Mouse (Mus musculus) embryo, embryonic 11.5 days (tissue): ENCODE data around the gene Gtf3c1.
A peak's percentile ranks its signal among the peaks of the same experiment; 100 is the strongest.
"Not testable (repeated sequence)": the region's sequence is repeated elsewhere in the genome, so short reads cannot be mapped to it uniquely, and the experiment has no call there.

Source experiments
- DNase-seq: peaks from one replicate; pipeline ENCODE4 v3.0.0-alpha.2; 2012; ENCODE audit warnings: low read depth, low spot score

Gene Gtf3c1

DNA sequence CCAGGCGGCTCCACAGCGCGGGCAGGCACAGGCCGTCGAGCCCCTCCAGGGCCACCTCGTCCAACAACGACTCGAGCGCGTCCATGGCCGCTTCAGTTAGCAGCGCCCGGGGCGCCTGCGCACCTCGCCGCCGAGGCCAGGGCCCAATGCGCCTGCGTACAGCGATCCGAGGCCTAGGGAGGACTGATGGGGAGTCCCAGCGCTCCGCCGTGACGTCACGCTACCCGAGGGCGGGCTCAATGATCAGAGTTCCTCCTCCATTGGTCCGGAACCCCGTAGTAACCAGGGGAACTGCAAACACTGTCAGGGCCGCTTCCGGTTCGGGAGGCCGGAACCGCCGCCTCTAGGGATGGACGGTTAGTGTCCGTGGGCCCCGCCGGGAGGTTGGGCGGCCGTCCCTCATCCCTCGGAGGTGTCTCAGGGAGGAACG lies at the start of gene Gtf3c1, which contains the start of gene D430042O09Rik:
Gene Gtf3c1, minus strand, starts transcription at position 188 of the 430 bp plus-strand sequence.
Gene D430042O09Rik, plus strand, starts transcription at position 296 of the 430 bp plus-strand sequence.
- DNase-seq = peak; percentile 99

DNA sequence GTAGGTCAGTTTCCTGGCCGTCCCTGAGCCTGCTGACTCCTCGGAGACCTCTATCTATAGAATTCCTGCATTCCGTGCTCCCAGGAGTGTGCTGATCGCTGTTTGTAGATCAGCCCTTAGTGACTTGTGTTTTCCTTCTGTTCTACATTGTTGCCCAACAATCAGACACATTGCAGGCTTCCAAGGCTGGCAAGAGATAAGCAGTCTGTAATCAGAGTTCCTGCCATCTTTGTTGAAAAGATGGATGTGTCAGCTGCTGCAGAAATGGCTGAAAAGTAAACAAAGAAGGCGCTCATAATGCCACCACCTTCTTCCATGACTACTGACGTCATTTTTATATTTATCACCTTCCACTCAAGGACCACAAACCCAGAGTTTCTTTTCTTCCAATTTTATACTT lies 49.2 kb upstream of the Gtf3c1 start:
- DNase-seq = no peak

DNA sequence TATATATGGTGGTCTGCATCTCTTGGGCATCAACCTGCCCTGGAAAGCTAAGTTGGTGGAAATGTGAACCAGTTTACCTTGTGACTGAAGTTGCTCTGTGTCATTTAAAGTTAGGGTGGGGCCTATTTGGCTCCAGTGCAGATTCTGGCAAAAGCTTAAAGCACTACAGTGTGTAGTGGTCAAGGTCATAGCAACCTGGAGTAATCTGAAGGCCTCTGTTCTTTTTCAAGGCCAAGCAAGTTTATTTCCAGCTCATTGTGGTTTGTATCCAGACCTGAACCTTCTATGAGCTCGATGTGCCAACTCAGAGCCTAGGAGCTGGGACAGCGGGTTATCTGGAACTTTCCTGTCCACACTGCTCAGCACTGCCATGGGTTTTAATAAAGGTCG lies 45.7 kb upstream of the Gtf3c1 start:
- DNase-seq = no peak

DNA sequence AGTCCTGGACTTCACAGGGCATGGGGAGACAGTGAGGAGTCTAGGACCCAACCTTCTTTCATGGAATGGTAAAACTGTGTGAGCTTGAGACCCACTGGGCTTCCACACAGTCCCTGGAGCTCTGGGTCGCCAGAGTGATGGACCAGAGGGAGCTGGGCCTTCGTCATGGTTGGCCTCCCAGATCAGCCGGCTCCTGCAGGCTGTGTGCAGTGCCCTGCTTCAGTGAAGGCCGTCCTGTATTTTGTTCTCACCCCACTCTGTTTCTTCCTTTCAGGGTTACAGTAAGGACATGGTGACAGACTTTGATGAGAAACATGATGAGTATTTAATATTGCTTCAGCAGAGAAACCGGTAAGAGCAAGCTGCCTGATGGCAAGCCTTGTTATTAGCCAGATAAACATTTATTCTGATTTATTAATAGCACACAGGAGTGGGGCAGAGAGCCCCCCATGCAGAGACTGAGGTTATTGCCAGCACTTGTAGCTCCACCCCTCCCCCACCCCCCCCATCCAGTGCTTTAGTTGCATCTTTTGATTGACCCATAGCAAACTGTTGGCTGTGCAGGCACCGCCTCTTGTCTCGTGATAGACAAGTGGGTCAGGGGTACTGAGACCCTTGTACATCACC lies 45.2 kb upstream of the Gtf3c1 start:
- DNase-seq = no peak

DNA sequence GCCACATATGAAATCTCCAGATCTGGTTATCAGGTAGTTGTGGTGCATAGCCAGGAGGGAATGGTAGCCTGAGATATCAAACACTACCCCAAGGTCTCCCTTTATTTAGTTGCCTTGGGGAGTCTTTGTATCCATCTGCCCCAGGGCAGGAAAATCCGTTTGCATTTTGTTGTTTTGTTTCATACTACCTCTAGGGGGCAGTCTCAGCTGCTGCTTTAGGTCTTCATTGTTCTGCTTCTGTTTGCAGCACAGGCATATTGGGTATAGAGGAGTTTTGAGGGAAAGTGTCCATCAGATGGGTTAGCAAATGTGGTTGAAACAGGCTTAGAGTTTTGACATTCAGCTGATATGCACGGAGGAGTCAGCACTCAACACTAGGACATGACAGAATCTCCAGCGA lies 40.6 kb upstream of the Gtf3c1 start:
- peak; percentile 30 for DNase-seq

DNA sequence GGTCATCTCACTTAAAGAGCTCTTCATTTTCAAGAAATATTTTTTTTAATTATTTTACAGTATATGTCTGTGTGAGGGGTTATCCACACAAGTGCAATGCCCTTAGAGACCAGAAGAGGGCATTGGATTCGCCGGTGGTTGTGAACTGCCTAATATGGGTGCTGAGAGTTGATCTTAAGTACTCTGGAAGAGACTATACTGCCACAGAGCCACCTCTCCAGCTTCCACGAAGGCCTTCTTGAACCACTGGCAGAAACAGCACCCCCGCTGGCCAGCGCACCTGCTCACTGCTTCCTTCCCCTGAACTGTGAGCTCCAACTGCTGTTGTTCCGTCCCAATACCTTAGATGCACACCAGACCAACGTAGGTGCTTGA lies 39.7 kb upstream of the Gtf3c1 start:
- no peak for DNase-seq

DNA sequence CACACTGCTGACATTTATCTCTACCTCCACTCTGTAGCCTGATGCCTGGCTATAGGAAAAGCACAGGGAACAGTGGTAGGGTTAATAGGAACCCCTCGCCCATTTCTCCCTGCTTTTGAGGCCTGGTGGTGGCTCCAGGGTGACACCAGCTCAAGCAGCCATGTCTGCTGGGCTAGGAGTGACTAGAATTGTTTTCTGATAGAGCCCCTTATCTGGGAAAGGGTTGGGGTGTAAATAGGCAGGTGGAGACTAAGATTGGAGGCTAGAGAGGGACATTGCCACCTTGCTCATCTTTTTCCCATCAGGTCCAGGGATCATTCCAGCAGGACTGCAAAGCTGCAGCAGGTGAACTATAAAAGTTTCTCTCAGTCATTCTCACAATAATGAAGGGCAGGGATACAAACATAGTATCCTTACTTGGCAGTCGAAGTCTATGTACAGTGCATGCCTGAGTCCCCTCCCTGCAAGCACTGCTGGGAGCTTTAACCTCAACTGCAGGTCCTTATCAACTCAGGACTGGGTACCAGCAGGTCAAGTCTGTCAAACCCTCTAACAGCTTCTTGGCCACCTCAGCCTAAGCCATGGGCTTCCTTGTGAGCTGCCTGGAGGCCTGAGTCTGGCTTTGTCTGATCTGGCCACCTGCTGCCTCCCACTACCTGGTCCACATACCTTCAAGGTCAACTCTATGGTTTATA lies 39.2 kb upstream of the Gtf3c1 start:
- DNase-seq = no peak

DNA sequence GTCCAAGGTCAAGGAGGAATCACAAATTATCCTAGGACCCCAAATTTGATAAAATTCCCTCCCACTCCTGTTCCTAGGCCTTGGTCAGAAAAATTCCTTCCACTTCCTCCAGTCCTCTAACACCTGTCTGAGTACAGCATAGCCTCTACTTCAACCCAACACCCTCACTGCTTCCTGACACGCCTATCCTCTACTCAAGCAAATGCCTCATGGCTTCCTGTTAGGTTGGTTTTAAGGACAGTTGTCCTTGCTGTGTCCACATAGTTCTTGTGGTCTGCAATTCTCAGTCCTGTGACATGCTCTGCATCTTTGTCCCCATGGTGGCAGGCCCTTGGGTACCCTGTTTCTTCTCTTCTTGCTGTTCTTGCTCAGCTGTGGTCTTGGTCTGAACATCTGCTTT lies 37.2 kb upstream of the Gtf3c1 start:
- no peak for DNase-seq

DNA sequence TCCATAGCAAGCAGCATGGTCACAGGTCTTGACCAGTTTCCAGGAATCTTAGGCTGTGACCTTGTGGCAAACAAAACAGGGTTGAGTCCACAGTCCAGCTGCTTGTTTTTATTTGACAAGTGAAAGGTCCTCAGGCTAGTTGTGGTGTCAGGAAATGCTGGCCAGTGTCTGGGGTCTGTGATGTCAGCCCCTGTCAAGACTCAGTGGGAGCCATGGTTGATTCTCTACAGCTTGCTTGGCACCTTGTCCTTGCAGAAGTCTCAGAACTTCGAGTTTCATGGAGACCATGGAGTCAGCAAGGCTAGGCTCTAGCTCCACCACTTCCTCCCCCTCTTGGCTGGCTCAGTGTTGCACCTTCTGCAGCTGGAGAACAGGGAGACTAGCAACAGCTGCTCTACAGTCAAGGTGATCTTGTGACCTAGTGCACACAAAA lies 33.7 kb upstream of the Gtf3c1 start:
- no peak for DNase-seq

DNA sequence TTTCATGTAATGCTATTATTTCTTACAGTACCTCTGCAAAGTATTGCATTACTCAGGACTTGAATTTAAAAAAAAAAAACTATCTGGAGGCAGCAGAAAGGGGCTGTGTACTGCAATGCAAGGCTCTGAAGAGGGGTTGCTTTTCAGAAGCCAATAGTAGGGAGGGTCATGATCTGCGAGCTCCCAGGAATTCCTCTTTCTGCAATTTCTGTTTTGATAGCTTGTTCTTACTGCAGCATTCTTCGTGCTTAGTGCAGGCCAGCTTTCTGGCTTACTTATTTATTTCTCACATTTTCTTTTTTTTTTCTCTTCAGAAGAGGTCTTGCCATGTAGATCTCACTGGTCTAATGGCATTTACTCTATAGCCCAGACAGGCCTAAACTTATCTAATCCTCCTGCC lies 32.9 kb upstream of the Gtf3c1 start:
- no peak for DNase-seq

DNA sequence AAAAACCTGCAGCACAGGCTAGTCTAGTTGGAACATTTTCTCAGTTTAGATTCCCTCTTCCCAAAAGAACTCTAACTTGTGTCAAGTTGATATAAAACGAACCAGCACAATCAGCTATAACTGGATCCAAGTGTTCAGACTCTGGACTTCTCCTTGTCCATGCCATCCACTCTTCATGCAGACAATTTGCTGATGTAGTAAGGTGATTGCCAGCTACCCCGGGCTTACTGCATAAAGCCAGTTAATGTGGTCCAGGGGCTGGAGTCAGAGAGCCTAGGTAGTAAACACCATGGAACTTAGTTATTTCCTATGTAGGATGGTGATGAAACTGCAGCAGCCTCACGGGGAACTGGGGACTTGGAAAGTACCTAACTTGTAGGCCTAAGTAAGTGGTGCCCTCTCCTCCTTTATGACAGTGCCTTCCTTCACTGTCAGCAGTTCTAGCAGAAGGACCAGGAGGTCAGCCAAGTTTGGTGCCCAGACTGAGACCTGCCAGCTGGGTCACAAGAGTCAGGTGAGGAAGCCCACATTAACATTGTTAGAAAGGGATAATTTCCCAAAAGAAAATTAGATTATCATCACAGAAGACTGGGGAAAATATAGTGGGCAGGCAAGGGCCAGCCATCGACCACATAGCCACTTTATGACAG lies 28.9 kb upstream of the Gtf3c1 start:
- DNase-seq = no peak

DNA sequence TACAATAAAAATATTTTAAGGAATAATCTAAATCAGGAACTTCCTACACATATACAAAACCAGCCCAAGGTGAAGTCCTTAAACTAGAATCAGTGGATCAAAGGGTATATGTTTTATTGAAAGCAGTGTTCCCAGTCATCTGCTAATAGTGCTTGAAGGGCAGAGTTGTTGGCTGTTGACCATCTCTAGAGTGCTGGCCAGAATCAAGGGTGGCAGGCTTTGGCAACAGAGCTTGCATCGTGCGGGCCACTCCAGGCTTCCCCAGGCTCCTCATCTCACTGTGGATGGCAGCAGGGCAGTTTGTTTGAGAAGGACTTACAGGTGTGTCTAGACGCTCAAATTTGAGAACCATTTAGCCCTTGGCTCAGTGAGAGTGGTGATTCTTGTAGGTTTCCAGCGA lies 26.2 kb upstream of the Gtf3c1 start:
- no peak for DNase-seq

DNA sequence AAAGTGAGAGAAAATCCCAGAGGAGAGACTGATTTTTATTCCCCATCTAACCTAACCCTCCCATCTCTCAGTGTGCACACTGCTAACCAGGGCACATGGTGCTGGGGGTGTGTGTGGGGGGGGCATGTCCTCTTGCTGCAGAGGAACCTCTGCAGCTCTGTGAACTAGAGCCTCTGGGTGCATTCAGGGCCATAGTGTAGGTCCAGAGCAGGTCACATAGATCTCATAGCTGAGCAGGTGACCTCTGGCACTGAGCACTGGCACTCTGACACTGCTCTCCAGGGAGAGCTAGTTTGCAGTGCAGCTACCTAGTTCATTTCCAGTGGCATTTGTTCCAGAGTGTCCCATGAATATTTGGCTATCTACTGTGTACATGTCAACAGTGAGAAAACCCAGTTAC lies 24.1 kb upstream of the Gtf3c1 start:
- DNase-seq = no peak

DNA sequence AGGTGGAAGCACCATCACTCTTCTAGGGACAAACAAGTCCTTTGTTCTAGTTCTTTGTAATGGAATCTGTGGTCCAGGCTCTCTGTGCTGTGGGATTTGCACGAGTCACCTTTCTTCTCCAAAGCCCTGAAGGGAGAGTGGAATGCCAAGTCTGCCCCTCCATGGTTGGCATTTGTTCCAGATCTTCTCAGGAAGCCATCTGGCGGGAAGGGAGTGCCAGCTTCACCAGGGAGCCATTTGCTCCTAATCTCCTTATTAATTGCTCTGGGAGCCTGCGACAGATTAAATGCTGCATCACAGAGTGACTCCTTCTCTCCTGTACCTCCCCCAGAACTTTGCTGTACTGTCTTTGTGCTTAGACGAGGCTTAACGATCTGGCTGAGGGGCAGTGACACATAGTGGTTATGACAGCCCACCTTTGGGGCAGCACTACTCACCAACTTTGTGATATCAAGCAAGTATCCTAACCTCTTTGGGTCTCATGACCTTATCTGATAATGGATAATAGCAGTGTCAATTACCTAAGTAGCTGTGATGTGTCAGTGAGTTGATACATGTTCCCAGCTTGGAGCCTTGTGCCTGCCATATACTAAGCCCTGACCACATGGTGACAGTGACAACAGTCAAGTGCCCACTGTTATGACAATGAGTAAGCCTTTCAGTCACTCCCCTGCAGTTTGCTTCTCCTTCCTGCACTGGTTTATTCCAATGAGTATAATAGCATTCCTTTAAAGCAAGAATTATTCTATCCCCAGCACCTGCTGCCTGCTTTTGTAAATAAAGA lies 15.8 kb upstream of the Gtf3c1 start:
- no peak for DNase-seq

DNA sequence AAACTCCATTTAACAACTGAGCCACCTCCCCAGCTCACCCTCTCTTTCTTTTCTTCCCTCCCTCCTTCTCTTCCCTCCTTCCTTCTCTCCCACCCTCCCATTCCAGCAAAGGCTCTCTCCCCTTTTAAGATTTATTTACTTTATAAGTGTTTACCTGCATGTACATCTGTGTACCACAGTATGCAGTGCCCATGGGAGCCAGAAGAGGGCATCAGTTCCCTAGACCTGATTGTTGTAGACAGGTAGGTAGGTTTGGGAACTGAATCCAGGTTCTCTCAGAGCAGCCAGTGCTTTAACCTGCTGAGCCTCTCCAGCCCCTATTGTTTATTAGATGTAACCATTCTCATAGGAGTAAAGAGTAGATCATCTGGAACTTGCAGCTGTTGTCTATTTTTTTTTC lies 14.5 kb upstream of the Gtf3c1 start:
- no peak for DNase-seq

DNA sequence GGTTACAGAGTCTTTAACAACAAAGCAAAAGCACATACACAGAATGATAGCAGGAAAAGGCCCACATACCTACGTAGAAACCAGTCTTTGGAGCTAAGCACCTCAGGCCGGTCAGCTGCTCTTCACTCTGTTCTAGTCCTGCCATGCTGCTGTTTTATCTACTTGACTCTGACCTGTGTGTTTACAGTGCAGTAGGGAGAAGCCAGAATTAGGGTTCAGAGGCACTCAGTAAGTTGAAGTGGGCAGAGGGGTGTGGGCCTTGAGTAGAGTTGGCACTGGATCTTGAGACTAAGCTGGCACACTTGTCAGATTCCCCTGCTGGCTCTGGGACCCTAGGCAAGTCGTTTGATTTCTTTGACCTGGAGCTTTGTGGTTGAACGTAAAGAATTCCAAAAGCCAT lies 13.5 kb upstream of the Gtf3c1 start:
- DNase-seq = no peak

DNA sequence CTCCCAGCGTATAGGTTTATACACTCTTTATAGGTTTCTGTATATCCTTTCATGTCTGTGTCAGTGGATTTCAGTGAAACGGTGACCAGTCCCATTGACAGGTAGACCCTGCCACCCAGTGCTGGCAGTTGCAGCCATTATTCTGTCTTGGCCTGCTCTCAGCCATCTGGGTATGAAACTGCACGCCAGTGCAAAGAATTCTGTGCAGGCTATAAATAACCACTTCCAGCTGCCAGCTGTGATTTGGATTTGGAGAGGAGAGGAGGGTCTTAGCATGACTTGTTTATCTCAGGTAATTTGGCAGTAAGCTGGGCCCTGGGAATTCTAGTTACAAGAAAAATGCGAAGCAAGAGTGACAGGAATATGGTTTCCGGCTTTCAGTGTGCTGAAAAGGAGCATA lies 12.8 kb upstream of the Gtf3c1 start:
- DNase-seq = no peak

DNA sequence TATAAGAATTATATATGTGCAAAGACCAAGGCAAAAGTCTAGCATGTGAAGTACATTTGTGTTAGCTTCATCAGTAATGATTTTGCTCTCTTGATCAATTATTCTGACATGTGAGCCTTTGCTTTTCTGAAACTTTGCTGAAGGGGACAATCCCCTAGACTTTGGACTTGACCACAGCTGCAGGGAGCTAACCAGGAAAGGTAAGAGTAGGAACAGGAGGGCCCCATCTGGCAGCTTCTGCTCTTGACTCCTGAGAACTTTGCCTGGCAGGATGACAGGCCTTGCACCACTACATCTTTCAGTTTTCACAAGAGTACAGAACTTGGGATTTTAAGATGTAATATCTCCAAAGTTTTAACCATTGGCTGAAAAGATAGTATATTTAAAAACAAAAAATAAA lies 10.0 kb upstream of the Gtf3c1 start:
- no peak for DNase-seq

DNA sequence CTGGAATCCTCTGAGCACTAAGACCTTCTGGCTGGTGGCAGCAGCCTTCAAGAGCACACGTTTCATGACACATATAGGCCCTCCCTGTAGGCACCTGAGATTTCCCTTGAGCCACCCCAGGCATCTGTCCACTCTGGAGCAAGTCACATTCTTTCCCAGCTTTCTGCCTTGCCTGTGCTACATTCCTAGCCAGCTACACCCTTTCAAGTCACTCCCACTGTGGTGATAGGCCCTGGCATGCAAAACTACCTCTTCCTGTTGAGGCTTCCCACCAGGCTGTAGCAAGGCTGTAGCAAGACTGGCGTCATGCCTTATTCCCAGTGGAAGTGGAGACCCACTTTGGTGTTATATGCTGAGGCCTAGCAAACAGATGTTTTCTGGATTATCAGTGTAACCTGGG lies 9.1 kb upstream of the Gtf3c1 start:
- DNase-seq = no peak

DNA sequence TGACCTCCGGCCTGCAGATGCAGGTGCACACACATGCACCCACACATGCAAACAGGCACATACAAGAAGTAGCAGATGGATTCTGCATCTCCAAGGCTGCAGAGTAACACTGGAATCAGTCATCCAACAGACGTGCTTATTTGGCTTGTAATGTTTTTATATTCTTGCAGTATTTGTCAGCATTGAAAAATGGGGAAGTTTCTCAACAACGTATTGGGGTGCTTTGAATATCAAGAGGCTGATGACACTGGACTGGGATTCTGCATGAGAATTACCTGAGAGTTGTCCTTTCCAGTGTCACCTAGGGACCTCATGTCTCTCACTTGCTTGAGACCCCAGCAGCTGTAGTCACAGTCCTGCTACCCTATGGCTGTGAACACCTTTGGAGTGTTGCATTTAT lies 7.2 kb upstream of the Gtf3c1 start:
- DNase-seq = no peak

DNA sequence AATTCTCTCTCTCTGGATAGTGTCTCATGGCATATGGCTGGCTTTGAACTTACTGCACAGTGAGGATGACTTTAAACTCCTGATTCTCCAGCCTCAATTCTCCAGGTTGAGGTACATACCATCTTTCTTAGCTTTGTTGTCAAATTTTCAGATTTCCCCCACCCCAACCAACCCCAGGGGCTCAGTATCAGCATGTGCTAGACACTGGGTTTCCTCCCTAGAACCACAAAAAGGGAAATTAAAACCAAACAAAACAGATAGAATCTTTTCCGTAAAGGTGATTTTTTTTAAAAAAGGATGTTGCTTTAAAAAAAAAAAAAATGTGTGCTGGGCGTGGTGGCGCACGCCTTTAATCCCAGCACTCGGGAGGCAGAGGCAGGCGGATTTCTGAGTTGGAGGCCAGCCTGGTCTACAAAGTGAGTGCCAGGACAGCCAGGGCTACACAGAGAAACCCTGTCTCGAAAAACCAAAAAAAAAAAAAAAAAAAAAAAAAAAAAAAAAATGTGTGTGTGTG lies 6.0 kb upstream of the Gtf3c1 start:
- DNase-seq = not testable (repeated sequence)

DNA sequence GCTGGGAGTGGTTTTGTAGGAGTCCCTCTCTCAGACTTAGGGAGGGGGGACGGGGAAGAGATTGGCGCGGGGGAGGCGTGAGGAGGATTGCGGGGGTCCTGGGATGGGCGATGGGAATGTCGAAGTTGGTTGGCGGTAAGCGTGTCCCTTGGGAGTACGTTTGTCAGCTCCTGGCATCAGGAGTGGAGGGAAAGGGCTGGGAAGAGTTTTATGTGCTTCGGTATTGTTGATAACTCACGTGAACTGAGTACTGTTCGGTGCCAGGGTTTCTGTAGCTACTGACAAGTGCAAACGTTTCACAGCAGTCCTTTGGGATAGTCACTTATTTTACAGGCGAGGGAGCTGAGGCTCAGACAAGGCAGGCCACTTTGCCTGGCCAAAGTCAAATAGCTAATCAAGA lies 520 bp upstream of the Gtf3c1 start:
- no peak for DNase-seq
